Mouse (Mus musculus) mature B cell (primary cell): ENCODE measurements around the gene Gpr157.

ENCODE experiments used
- in situ Hi-C: fragments of 300-500 bp; cut with MboI; formaldehyde crosslinking; loops from 2 replicates; pipeline ENCODE4 v1.14.3; 2019

The Gpr157 gene

GRCm38 (mm10) chr4:150072416-150073101 is 14.6 kb upstream of the Gpr157 start:
- in situ Hi-C loops, result no loop called here

- in situ Hi-C loops, result no loop called here
Observed at GRCm38 (mm10) chr4:150073102-150073473, 14.1 kb upstream of the Gpr157 start.

GRCm38 (mm10) chr4:150075350-150075749 is 11.8 kb upstream of the Gpr157 start:
- in situ Hi-C loops, result no loop called here

GRCm38 (mm10) chr4:150076147-150076546 is 11.0 kb upstream of the Gpr157 start:
- in situ Hi-C loops, result no loop called here

GRCm38 (mm10) chr4:150078646-150079045 is 8.5 kb upstream of the Gpr157 start:
- in situ Hi-C loops, result no loop called here

GRCm38 (mm10) chr4:150079244-150079643 is 7.9 kb upstream of the Gpr157 start:
- in situ Hi-C loops, result no loop called here

GRCm38 (mm10) chr4:150080330-150080967 is 6.7 kb upstream of the Gpr157 start:
- in situ Hi-C loops, result no loop called here

- in situ Hi-C loops, result no loop called here
Observed at GRCm38 (mm10) chr4:150085366-150085765, 1.8 kb upstream of the Gpr157 start.

GRCm38 (mm10) chr4:150086841-150087160 is 364 bp upstream of the Gpr157 start:
- in situ Hi-C loops, result no loop called here

GRCm38 (mm10) chr4:150087890-150088530 is 845 bp downstream of the Gpr157 start:
- in situ Hi-C loops, result no loop called here

GRCm38 (mm10) chr4:150089121-150089520 is 2.0 kb downstream of the Gpr157 start:
- in situ Hi-C loops, result no loop called here

- in situ Hi-C loops, result loop anchor here (5.0 kb wide), 1 partner anchor 55 kb away; no protein-coding TSS in a partner anchor
Observed at GRCm38 (mm10) chr4:150091887-150092582, 4.9 kb downstream of the Gpr157 start.

- in situ Hi-C loops, result loop anchor here (5.0 kb wide), 1 partner anchor 55 kb away; no protein-coding TSS in a partner anchor
Observed at GRCm38 (mm10) chr4:150092583-150092902, 5.4 kb downstream of the Gpr157 start.

GRCm38 (mm10) chr4:150093560-150094462 is 6.6 kb downstream of the Gpr157 start:
- in situ Hi-C loops, result loop anchor here (5.0 kb wide), 1 partner anchor 57 kb away; no protein-coding TSS in a partner anchor

- in situ Hi-C loops, result loop anchor here (5.0 kb wide), 1 partner anchor 57 kb away; no protein-coding TSS in a partner anchor
Observed at GRCm38 (mm10) chr4:150094463-150094789, 7.3 kb downstream of the Gpr157 start.

- in situ Hi-C loops, result no loop called here
Observed at GRCm38 (mm10) chr4:150096309-150096708, 9.1 kb downstream of the Gpr157 start.

GRCm38 (mm10) chr4:150097847-150098246 is 10.7 kb downstream of the Gpr157 start:
- in situ Hi-C loops, result no loop called here

- in situ Hi-C loops, result no loop called here
Observed at GRCm38 (mm10) chr4:150098880-150099279, 11.7 kb downstream of the Gpr157 start.

- in situ Hi-C loops, result no loop called here
Observed at GRCm38 (mm10) chr4:150102822-150103221, 15.7 kb downstream of the Gpr157 start.

- in situ Hi-C loops, result no loop called here
Observed at GRCm38 (mm10) chr4:150105671-150106070, 18.5 kb downstream of the Gpr157 start.

- in situ Hi-C loops, result no loop called here
Observed at GRCm38 (mm10) chr4:150106637-150107036, 19.5 kb downstream of the Gpr157 start.

- in situ Hi-C loops, result no loop called here
Observed at GRCm38 (mm10) chr4:150109636-150110035, 22.5 kb downstream of the Gpr157 start.
